Mouse (Mus musculus): ENCODE data around the gene Rdh5. TPM values are rescaled to one million over a fixed set of nuclear protein-coding genes. Genes with fewer than 3 reads are reported as not detected.
A peak's percentile ranks its signal among the peaks of the same experiment; 100 is the strongest.

The Rdh5 gene
- polyA plus RNA-seq, 1 experiment: 11.5 TPM

DNA sequence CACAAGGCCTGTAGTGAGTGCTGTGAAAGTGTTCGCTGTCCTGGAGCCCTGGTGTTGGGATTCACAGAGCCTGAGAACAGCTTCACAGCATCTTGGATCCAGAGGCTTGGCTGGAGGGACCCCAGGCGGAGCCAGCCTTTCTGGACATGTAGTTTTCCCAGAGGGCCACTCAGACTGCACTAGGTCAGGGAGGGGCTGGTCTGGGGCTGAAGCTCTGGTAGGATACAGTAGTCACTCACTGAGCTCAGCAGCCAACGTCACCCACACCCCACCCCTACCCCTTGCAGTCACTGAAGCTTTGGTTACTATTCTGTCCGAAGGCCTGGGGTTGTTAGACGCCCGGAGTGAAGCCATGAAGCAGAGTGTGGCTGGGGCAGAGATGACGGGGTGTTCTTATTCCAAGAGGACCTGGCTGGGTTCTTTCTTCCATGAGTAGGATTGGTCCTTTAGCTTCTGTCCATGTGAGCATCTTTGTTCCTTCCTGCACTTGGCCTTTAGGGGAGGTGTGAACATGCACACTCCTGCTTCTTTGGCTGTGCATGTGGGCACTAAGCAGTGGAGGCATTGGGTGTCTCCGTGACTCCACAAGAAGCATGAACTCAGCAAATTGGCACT is 13.2 kb upstream of the Rdh5 start:
- H3K4me3 ChIP-seq (ENCODE audit: insufficient read depth, low read depth, low read length): peak overlapping the region; percentile 70
- peak overlapping the region; percentile 71 for H3K27ac ChIP-seq (replicated peaks; ENCODE audit: low read depth, low read length)
- H3K4me1 ChIP-seq (ENCODE audit: control insufficient read depth, insufficient read depth, insufficient read length, low read length): peaks cover 5% of the 10 kb centered on the region; the same call in 1 of the 2 replicates

- peak overlapping the region; percentile 70 for H3K4me3 ChIP-seq (ENCODE audit: insufficient read depth, low read depth, low read length)
Observed at GRCm38 (mm10) chr10:128934997-128935787, 12.5 kb upstream of the Rdh5 start.

GRCm38 (mm10) chr10:128933976-128934721 is 11.5 kb upstream of the Rdh5 start:
- Histone ChIP-seq H3K4me3 (ENCODE audit: insufficient read depth, low read depth, low read length) (peak overlapping the region; percentile 70), H3K27ac (replicated peaks; ENCODE audit: low read depth, low read length) (peak overlapping the region; percentile 24; the same call in 1 of the 2 replicates), H3K4me1 (ENCODE audit: control insufficient read depth, insufficient read depth, insufficient read length, low read length) (peaks cover 5% of the 10 kb centered on the region; the same call in 1 of the 2 replicates)

More at GRCm38 (mm10) chr10:128934997-128935787, 12.5 kb upstream of the Rdh5 start:
- peak overlapping the region; percentile 71 for H3K27ac ChIP-seq (replicated peaks; ENCODE audit: low read depth, low read length)
- H3K4me1 ChIP-seq (ENCODE audit: control insufficient read depth, insufficient read depth, insufficient read length, low read length): peaks cover 5% of the 10 kb centered on the region; the same call in 1 of the 2 replicates

DNA sequence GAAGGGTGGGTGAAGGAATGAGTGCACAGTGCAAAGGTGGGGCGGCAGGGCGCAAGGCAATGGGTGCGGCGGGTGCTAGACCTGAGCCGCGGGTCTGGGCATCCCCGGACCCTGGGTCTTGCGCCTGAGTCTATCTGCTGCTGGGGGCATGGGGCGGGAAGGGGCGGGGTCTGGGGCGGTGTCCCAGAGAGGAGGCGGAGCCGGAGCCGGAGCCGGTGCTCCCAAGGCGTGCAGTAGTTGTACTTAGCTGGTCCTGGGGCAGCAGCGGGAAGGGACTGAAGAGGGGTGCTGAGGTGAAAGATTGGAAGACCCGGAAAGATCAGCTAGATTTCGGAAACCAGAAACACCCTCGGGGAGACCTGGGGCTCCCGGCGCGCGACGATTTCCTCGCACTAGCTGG is 10.9 kb upstream of the Rdh5 start, which contains the start of gene Itga7:
Gene Itga7 (plus strand): TSS at position 245 of the 400 bp plus-strand sequence.
- peaks cover 5% of the 10 kb centered on the region; the same call in 1 of the 2 replicates for H3K4me1 ChIP-seq (ENCODE audit: control insufficient read depth, insufficient read depth, insufficient read length, low read length)
- H3K27ac ChIP-seq (replicated peaks; ENCODE audit: low read depth, low read length): peak within 1 kb of the TSS; percentile 24; the same call in 1 of the 2 replicates
- H3K4me3 ChIP-seq (ENCODE audit: insufficient read depth, low read depth, low read length): peak within 1 kb of the TSS; percentile 70

GRCm38 (mm10) chr10:128931441-128931840 is 8.8 kb upstream of the Rdh5 start:
- peaks cover 2% of the 10 kb centered on the region; the same call in 1 of the 2 replicates for H3K4me1 ChIP-seq (ENCODE audit: control insufficient read depth, insufficient read depth, insufficient read length, low read length)
- H3K4me3 ChIP-seq (ENCODE audit: insufficient read depth, low read depth, low read length): no peak overlapping the region
- H3K27ac ChIP-seq (replicated peaks; ENCODE audit: low read depth, low read length): peak overlapping the region; percentile 76

- no peak overlapping the region for H3K4me3 ChIP-seq (ENCODE audit: insufficient read depth, low read depth, low read length)
- H3K4me1 ChIP-seq (ENCODE audit: control insufficient read depth, insufficient read depth, insufficient read length, low read length): no peaks in the 10 kb centered on the region; the same call in 1 of the 2 replicates
- peak overlapping the region; percentile 93 for H3K27ac ChIP-seq (replicated peaks; ENCODE audit: low read depth, low read length)
Observed at GRCm38 (mm10) chr10:128929638-128930378, 7.1 kb upstream of the Rdh5 start.

DNA sequence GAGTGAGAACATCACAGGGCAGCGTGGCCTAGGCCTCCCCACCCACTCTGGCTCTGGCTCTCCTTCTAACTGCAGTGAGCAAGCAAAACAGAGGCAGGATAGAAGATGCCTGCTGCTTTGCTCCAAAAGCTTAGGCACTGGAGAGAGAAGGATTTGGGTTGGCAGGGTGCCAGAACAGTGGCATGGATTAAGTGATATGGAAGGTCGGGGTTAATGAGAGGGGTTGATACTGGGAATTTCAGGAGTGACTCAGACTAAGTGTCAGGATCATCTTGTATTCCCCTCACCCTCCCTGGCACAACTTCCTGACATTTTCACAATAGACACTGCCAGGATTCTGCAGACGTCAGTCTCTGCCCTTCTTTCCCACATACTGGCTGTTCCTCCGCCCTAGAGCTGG is 5.7 kb upstream of the Rdh5 start:
- H3K4me3 ChIP-seq (ENCODE audit: insufficient read depth, low read depth, low read length): no peak overlapping the region
- H3K4me1 ChIP-seq (ENCODE audit: control insufficient read depth, insufficient read depth, insufficient read length, low read length): peaks cover 3% of the 10 kb centered on the region; the same call in 1 of the 2 replicates
- no peak overlapping the region for H3K27ac ChIP-seq (replicated peaks; ENCODE audit: low read depth, low read length)

DNA sequence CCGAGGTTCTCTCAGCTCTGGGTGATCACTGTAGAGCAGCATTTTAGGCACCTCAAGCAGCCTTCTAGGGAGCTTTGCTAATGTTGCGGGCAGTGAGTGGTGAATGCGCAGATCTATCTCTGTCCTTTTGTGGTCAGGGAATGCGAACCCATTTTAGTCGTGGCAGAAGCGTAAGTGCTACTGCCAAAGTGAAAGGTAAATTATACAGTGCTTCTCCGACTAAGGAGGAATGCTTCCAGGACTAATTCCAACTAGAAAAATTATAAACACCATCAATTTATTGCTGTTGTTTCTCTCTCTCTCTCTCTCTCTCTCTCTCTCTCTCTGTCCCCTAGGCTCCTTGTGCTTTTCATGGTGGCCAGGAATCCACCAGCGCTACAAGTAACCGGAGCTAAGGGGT is 1.2 kb upstream of the Rdh5 start, which contains the start of gene Bloc1s1:
Gene Bloc1s1 (minus strand): TSS at position 101 of the 400 bp plus-strand sequence.
- Histone ChIP-seq H3K4me3 (ENCODE audit: insufficient read depth, low read depth, low read length) (peak within 1 kb of the TSS; percentile 74), H3K27ac (replicated peaks; ENCODE audit: low read depth, low read length) (peak within 1 kb of the TSS; percentile 92), H3K4me1 (ENCODE audit: control insufficient read depth, insufficient read depth, insufficient read length, low read length) (peaks cover 11% of the 10 kb centered on the region; the same call in 1 of the 2 replicates)

DNA sequence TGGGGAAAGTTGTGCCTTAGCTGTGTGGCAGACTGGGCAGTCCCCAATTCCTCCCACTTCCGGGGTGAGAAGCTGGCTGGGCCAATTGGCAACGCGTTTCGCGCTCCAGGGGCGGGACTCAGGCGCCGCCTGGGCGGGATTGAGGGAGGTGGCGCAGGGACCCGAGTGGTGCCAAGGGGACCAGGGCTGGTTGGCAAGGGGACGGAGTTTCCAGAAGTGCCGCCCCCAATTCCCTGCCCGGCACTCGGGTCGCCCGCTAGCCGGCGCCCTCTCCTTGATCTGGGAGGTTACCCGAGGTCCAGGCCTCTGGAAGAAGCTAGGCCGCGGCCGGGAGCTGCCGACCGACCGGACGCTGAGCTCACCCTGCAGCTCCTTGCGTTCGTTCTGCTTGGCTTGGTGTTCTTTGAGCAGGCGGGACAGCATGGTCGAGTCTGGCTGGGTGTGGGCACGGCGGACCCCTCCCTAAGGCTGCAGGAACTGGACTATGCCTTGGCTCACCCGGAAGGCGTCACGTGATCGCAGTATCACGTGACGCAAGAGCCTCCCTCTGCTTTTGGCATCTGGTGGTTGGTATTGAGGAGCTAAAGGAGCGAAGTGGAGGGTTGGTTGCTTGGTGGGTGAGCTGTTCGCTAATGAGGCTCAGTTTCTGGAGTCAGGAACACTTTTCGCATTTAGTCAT is 464 bp upstream of the Rdh5 start:
- peak overlapping the region; percentile 74 for H3K4me3 ChIP-seq (ENCODE audit: insufficient read depth, low read depth, low read length)
- H3K27ac ChIP-seq (replicated peaks; ENCODE audit: low read depth, low read length): peak overlapping the region; percentile 92
- peaks cover 11% of the 10 kb centered on the region; the same call in 1 of the 2 replicates for H3K4me1 ChIP-seq (ENCODE audit: control insufficient read depth, insufficient read depth, insufficient read length, low read length)

DNA sequence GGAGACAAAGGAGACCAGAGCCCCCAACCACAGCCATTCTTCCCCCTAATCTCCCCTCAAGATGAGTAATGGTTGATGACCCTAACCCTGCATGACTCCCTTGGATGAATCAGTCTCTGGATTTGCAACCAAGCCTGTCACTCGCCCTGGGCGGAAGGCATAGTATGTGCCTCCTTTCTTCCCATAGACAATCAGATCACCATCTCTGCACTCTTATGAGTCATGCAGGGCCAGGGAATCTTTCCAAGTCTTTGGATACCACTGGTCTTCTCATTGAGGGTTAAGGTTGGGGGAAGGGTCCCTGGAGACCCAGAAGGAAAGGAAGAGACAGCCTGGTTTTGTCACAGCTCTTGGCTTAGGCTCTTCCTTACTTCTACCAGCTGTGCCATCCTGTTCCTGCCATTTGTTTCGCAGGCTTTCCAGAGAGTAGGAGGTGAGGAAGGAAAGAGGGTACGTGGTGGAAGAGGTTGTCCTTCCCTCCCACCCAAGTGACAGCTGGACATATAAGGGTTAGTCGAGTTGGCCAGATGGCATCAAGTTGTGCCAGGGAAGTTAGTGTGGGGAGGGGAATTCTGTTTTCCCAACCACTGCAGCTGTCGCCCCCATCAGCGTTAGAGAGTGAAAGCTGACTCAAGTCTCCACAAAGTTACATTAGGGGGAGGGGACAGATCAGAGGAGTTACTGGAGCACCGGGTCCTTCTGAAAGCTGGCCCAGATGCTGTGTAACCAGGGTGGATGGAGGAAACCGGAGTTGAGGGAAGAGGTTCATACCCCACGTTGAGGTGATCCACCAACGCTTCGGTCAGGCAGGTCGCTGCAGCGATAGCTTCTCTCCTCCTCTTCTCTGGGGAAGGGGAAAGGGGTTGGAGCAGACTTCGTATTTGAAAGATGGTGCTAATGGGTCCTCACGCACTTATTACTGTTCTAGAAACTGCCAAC is 536 bp downstream of the Rdh5 start:
- H3K4me1 ChIP-seq (ENCODE audit: control insufficient read depth, insufficient read depth, insufficient read length, low read length): peaks cover 11% of the 10 kb centered on the region; the same call in 1 of the 2 replicates
- peak overlapping the region; percentile 45 for H3K27ac ChIP-seq (replicated peaks; ENCODE audit: low read depth, low read length)
- peak overlapping the region; percentile 74 for H3K4me3 ChIP-seq (ENCODE audit: insufficient read depth, low read depth, low read length)

DNA sequence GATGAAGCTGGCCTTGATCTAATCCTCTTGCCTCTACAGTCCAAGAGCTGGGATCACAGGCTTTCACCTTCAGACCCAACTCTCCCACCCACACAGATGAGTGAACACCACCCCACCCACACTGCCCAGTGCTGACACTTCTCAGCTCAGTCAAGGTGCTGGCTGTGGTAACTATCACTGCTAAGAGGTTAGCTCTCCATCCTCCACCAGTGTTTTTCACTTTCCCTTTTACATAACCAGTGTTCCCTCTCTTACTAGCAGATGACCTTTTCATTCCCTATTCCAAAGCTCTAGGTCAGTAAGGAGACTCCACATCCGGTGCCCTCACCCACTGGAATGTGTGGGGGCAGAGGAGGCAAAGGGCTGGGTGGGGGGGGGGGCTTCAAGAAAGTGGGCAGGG is 1.4 kb downstream of the Rdh5 start:
- Histone ChIP-seq H3K27ac (replicated peaks; ENCODE audit: low read depth, low read length) (peak overlapping the region; percentile 47), H3K4me3 (ENCODE audit: insufficient read depth, low read depth, low read length) (no peak overlapping the region), H3K4me1 (ENCODE audit: control insufficient read depth, insufficient read depth, insufficient read length, low read length) (peaks cover 11% of the 10 kb centered on the region; the same call in 1 of the 2 replicates)

DNA sequence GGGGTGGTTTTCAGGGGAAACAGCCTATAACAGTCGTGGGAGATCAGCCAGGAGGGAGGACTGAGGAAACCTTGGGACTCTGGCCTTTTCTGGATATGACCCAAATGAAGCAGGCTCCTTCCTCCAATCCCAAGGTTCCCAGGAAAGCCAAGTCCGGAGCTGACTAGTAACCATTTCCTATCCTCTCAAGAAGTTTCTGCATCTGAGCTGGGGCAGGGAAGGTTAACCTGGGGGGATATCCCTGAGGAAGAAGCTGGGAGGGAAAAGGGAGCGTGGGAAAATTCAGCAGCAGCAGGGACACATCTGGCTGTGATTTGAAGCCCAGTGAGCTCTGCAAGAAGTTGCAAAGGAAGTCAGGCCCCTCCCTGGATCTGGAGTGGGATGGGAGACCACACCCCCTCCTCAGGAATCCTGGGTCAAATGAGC is 1.9 kb downstream of the Rdh5 start:
- Histone ChIP-seq H3K27ac (replicated peaks; ENCODE audit: low read depth, low read length) (peak overlapping the region; percentile 47), H3K4me3 (ENCODE audit: insufficient read depth, low read depth, low read length) (no peak overlapping the region), H3K4me1 (ENCODE audit: control insufficient read depth, insufficient read depth, insufficient read length, low read length) (peaks cover 11% of the 10 kb centered on the region; the same call in 1 of the 2 replicates)

- Histone ChIP-seq H3K4me3 (ENCODE audit: insufficient read depth, low read depth, low read length) (no peak overlapping the region), H3K4me1 (ENCODE audit: control insufficient read depth, insufficient read depth, insufficient read length, low read length) (peaks cover 11% of the 10 kb centered on the region; the same call in 1 of the 2 replicates), H3K27ac (replicated peaks; ENCODE audit: low read depth, low read length) (peak overlapping the region; percentile 30)
Observed at GRCm38 (mm10) chr10:128919966-128920365, 2.7 kb downstream of the Rdh5 start.
